Mouse (Mus musculus) lung, postnatal 10 days (tissue): ENCODE measurements around the gene Snx15.
"Not testable (repeated sequence)": the region's sequence is repeated elsewhere in the genome, so short reads cannot be mapped to it uniquely, and the experiment has no call there.

Source experiments
- DNase-seq: peaks from one replicate; pipeline ENCODE4 v3.0.0; 2021

Gene Snx15

DNA sequence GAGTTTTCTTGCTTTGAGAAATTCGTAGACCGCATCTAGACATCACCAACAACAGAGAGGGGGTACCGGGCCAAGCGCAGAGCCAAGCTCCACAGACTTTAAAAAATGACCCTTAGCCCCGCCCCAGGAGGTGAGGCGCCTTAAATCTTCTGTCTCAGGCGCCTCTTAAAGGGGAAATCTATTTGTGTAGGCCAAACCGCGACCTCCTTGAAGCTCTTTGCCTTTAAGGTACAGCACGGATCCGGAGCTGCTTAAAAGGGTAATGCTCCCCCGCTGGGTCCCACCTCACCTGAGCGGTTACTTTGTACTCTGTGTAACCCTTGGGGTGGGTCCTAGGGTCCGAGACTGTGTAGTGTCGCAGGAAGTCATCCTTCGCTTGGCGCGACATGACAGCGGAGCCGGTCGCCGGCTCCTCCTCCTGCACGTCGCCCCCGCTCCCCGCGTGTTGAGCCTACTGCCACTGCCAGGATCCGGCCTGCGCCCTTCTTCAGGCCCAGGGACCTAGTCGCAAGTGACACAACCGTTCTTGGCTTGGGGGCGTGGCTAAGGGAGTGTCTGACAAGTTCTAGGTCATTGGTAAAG is at the start of gene Snx15:
Gene Snx15 (minus strand): TSS at position 545 of the 582 bp plus-strand sequence.
- DNase-seq = peak; percentile 99

DNA sequence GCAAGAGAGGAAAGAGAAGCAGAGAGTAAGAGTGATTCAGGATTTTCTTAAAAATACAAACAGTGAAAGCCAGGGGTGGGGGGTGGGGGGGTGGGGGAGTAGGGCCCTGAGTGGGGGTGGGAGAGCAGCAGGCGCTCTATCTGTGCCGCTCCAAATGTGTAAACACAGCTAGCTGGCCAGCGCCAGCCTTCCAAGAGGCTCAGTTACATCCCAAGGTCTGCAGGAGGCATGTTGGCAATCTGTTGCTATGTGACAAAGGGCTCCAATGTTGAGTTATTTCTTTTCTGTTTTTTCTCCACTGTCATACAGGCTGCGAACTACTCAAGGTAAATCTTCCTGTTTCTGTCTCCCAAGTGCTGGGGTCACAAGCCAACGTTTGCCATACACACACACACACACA is 46.7 kb upstream of the Snx15 start:
- no peak for DNase-seq

DNA sequence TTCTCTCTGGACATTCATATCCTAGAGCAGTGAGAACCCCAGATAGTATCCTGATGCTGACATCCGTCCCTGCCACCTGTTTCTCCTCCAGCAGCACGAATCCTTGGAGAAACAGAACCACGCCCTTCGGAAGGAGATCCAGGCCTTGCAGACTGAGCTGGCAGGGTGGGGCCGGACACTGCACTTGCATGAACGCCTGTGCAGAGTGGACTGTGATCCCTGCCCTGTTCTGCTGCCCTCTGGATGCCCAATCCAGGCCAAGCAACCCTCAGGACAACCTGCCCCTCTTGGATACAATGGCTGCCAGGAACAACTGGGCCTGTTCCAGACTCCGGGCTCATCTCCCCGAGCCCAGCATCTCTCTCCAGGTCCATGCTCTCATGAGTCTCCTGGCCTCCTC is 43.1 kb upstream of the Snx15 start:
- DNase-seq = no peak

DNA sequence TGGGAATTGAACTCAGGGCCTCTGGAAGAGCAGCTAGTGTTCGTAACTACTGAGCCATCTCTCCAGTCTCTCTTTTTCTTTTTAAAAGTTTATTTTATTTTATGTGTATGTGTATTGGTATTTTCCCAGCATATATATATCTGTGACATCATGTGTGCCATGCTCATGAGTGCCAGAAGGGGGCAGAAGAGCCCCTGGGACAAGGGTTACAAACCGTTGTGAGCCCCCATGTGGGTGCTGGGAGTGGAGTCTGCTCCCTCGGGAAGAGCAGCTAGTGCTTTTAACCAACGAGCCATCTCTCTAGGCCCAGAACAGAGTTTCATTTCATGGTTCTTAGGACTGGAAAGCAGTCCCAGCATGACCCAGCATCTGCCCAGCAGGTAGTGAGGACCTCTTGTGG is 38.6 kb upstream of the Snx15 start:
- DNase-seq = no peak

DNA sequence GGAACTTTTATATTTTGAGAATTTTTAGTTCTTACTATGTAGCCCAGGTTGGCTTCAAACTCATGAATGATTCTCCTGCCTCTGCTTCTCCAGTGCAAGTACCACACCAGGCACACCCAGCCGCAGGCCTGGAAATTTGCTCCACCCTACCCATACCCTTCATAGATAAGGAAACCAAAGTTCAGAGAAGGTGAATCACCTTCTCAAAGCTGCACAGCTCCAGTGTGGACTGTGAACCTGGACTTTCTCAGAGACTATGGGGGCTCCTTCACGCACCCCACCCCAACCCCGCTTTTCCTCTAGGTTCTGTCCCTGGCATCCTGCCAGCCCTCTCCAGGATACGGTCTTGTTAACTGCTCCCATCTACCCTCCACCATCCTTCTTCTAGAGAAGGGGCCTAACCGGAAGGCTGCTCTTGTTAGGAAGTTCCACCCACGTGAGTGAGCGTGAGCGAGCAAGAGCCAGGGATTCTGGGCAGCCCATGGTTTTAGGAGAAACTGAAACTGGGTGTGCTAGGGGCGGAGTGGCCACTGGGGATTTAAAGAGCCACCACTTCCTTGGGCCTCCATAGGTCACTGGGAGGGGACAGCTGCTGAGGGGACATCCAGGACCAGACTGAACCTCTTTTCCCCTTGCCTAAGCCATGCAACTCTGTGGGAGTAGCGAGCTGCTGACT is 35.9 kb upstream of the Snx15 start:
- peak; percentile 78 for DNase-seq

DNA sequence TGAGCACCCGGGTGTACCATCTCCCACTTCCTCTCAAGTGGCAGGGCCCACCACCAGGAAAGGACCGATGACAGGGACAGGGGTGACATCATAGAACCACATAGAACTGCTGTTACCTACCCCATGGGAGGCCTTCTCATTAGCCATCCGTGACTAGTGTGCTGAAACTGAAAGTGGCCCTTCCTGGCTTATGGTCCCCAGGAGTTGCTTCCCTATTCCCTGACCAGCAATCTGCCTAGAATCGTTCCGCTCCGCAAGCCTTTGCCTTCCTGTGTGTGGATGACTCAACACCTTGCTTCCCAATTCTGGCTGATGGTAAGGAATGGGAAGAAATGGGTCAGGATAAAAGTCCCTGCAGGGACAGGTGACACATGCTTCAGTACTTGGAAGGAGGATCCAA is 29.1 kb upstream of the Snx15 start:
- no peak for DNase-seq

DNA sequence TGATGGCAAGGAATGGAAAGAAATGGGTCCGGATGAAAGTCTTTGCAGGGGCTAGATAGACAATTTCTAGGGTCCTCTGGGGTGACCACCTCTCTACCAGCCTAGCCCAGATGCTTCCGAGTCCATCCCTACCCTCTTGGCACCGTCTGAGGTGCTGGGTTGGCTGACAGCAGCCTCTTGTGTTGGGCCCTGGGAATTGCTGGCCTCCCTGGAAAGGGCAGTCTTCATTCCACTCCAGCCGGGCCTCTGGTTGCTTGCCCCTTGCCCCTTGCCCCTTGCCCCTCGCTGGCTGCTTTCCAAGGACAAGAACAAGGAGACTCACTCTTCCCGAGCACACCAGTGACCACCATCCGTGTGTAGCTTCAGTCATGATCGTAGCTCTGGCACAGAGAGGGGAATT is 28.3 kb upstream of the Snx15 start:
- peak; percentile 29 for DNase-seq

DNA sequence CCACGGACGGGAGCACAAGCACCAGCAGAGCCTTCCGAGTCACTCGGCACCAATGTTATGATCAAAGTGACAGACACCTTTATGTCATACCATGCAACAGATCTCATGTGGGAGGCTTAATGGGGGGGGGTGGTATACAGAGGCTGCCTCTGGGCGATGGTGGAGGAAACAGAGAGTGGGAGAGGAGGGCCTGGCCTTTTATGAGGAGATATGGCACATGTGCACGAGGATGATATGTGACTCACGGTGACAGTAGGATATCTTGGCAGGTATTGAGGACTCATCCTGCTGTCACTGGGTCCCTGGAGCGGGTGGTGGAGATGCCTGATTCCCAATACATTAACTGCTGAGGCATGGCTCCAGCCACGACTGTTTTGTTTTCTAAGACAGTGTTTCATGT is 27.1 kb upstream of the Snx15 start:
- no peak for DNase-seq

DNA sequence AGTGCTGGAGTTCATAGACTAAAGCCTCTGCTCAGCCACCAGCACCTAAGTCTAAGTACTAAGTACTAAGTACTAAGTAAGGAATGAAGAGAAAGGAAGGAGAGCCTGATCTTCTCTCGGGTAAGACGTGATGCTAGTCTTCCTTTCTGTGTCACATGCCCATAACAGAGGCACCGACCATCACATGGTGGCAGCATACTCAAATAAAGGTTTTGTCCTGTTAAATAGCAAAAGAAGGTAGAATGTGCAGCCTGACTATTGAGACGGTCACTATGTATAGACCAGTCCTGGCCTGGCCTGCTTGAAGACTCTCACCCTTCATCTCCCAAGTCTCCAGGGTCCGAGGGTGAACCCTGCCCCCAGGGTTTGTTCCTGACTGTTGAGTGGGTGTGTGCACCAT is 16.7 kb upstream of the Snx15 start:
- DNase-seq = no peak

DNA sequence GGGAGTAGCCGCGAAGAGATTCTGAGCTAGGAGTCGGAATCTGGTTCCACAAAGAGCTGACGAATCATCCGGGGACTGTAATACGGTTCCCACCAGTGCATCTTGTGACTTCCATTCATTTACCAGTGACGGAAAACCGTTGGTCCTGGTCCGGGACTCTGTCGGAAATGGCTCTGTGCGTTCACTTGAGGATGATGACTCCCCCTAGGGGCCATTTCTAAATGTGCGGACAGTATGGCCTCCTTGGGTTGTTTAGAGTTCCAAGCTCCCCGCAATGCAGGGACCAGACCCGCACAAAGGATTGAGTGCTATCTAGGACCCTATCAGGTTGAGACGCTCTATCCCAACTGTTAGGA is 13.3 kb upstream of the Snx15 start, which contains the start of gene Arl2:
Gene Arl2 (minus strand): TSS at position 155 of the 356 bp plus-strand sequence.
- DNase-seq = peak; percentile 93

DNA sequence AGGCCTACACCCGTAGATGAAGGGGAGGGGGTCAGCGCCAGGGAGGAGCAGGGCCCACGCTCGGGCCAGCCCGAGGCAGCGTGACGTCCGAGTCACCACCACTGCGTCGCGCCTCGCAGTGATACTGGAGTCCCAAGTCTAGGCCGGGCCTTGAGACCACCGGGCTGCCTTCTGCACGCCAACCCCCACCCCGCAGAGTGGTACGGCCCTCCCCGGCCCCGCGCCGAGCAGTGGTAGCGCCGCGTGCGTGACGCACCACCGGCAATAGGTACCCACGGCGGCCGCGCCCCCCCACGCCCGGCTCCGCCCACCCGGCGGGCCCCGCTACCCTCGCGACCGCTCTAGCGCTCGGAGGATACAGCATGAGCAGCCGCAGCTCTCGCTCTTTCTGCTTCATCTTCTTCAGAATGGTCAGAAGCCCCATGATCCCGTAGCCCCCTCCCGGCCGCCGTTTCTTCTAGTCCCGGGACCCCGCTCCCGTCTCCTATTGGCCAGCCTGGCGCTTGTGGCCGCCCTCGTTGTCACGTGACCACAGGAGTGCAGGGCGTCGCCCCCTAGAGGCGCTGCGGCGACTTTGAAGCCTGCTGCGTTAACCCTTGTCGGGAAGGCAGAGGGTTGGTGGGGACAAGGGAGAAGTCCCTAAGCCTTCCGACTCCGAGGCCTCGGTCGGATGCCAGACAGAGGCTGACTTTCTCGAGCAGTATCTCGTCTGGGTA is 12.7 kb upstream of the Snx15 start, which contains the start of gene Batf2:
Gene Batf2 (plus strand): TSS at position 306 of the 716 bp plus-strand sequence.
- DNase-seq = peak; percentile 95

DNA sequence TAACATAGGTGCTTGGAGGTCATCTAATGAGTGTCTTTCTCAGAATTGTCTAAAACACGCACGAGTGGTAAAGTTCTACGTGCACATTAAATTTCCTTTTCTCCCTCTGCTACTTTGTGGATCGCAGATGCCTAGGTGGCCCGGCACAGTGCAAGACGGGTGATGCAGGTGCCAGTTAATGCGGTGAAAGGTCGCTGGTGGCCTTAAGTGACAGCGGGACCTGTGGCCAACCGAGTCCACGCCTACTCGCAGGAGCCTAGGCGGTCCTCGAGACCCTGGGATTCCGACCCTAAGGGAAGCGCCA is 12.2 kb upstream of the Snx15 start:
- no peak for DNase-seq

DNA sequence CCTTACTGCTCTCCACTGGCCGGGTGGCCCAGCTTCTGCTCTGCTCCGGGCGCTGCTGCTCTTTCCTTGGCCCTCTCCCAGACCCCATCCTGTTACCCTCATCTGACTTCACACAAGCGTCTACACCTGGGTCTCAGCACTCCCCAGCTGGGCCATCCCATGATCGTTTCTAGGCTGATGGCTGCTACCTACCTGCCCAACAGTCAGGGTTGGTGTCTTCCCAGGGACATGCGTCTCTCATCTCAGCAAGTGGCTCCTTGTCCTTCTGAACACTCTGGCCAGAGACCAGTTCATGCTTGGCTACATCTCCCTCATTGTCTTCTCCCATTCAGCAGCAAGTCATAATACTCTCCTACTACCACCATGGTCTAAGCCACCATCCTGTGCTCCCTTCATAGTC is 11.6 kb upstream of the Snx15 start:
- no peak for DNase-seq

DNA sequence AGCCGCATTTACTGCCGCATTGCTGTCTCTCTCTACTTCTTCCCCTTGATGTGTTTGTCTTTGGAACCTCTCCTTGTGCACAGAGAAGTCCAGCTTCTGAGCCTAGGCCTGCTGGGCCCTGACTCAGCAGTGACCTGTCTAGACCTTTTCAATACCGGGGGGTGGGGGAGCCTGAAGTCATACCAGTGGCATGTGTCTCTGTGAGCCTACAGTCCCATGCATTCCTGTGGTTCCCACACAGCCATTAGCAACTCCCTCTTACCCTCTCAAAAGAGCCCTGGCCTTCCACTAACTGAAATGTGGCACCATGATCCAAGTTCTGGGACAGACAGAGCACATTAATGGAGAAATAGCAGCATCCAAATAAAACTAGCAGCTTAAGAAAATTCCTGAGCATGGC is 8.3 kb upstream of the Snx15 start:
- DNase-seq = no peak

DNA sequence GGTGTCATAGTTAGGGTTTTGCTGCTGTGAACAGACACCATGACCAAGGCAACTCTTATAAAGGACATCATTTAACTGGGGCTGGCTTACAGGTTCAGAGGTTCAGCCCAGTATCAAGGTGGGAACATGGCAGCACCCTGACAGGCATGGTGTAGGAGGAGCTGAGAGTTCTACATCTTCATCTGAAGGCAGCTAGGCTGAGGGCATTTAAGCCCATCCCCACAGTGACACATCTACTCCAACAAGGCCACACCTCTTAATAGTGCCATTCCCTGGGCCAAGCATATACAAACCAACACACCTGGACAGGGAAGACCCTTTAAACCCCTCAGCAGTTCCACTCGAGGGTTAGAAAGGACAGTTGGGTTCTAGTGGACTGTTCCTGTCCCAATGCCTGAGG is 5.1 kb upstream of the Snx15 start:
- not testable (repeated sequence) for DNase-seq

DNA sequence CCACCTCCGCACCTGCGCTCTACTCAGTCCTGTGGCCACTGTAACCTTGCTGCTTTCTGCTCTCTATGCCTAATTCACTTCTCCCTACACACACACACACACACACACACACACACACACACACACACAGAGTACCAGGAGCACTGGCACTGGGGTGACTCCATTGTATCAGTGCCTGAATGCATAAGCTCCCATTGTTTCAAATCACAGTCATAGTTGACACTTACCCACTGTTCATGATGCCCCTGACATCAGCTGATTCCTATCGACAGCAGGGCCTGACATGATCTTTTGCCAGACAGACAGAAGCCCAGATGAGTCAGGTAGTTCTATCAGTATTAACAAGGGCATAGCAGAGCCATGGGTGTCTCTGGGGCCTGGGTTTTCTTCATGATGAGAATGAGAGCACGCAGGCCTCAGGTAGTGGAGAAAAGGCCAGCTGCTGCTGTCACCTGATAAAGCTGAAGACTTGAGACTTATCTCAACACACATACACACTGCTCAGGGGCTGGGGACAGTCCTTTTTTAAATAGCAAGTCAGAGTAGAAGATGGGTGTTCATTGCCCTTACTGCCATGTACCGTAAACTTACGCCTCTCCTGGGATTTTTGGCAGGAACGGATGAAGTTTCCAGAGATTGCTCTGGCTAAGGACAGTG is 4.2 kb upstream of the Snx15 start:
- no peak for DNase-seq

DNA sequence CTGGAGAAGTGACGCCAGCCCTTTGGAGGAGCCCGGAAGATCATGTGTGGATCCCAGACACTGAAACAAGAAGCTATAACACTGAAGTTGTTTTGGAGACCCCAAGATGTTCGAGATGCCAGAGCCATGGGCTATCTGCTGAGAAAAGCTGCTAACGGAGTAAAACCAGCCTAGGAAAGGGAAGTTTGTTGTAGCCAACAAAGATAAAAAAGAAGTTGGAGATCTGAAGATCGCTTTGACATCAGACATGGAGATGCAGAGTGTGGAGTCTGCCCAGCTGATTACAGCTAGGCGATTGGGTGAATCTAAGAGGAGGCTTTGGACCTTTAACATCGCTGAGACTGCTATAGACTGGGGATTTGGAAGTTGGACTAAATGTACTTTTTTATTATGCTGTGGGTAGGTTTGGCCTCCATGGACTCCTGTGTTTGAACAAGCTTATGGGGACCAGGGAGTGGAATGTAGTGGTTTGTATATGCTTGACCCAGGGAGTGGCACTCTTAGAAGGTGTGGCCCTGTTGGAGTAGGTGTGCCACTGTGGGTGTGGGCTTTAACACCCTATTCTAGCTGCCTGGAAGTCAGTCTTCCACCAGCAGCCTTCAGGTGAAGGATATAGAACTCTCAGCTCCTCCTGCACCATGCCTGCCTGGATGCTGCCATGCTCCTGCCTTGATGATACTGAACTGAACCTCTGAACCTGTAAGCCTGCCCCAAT is 2.5 kb upstream of the Snx15 start:
- not testable (repeated sequence) for DNase-seq

DNA sequence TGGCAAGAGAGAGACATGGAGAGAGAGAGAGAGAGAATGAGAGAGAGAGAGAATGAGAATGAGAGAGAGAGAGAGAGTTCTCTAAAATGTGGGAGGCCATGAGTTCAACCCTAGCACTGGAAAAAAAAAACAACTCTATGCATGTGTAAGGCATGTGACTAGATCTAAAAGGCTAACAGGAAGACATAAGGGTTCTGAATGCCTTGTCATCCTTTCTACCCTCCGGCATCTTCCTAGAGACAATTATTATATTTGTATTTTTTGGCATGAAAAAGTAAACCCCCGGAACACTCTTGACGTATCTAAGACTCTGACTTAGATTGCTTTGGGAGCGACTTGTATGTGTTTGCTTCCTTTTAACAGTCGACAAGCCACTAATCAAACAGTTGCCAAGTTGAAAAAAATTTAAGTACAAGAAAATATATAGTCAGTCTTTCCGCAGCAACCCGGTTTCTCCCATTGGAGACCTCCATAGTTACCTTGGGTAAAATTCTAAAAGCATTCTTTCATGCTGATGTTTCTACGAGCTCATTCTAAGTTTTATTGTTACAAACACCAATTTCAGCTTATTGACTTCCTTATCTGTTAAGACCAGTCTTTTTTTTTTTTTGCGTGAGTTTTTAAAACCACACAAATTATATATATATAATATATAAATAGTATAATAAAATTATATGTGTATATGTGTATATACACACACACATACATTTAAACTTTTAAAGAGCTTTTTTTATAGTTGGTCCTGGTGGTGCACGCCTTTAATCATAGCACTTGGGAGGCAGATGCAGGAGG is 1.1 kb downstream of the Snx15 start:
- no peak for DNase-seq

DNA sequence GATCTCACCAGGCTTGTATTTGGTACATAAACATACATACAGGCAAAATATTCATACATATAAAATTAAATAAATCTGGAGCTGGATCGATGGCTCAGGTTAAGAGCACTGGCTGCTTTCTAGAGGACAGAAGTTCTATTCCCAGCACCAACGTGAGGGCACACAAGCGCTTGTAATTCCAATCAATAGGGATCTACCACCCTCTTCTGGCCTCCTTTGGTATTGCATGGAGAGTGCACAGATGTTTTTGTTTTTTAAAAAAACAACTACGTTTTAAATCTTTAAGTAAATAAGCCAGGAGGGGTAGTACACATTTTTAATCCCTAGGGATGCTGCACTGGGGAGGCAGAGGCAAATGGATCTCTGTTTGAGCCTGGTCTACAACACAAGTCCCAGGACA is 1.8 kb downstream of the Snx15 start:
- DNase-seq = peak; percentile 75

DNA sequence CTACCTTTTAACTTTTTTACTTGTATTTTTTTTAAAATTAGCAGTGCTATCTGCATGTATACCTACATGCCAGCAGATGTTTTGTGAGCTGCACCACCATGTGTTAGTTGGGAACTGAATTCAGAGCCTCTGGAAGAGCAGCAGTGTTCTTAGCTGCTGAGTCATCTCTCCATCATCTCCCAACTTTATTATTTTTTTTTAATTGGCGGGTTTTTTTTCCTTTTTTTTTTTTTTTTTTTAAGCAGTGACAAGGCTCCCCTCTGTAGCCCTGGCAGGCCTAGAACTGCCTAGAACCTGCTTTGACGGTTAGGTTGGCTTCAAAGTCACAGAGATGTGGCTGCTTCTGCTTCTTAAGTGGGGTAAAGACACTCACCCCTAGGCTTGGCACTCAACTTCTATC is 3.2 kb downstream of the Snx15 start:
- no peak for DNase-seq

DNA sequence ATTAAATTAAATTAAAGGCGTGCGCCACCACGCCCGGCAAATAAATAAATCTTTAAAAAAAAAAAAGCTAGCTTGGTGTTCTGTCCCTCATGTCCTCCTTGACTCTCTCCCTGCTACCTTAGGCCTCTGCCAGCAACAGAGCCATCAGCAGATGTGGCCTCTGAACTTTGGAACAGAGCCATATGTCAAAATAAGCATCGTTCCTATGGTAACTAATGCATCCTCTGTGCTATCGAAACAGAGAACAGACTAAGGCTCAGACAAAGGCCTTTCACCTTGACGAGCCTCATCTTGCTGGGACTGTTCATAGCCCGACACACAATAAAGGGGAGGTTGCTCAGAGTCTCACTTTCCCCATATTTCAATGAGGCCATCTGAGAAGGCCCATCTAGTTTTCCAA is 4.8 kb downstream of the Snx15 start:
- peak; percentile 43 for DNase-seq

DNA sequence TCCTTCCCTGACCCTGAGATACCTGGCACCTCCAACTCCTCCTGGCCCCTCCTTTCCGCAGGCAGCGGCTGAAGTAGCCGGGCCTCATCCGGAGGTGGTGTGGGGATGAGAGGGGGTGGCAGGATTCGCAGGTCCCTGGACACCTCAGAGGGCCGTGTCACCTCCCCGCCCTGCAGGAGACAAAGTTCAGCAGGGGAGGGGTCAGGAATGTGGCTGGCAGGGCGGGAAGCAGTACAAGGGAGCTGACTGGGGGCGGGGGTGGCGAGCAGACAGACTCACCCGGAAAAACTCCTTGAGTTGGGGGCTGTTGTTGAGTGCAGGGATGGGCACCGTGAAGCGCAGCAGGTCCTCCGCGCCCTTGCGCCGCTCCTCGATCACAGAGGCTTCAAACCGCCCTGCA is 6.3 kb downstream of the Snx15 start:
- DNase-seq = no peak
